In genomic region chr4:99081169-99081568, GRCm38 (mm10) we compare ENCODE assay signal across 16 mouse cellular contexts. TPM values are rescaled to one million over a fixed set of nuclear protein-coding genes. Genes with fewer than 3 reads are reported as not detected.
"Had no signal": no experiment of that assay in that cellular context is flagged by ENCODE, and none has a peak within 500 bp of the region (broad histone marks: within the 10 kb centered on the region; RNA-seq: fewer than 3 reads in every experiment).

No protein-coding gene starts in this region.

- DNase-seq: retina, postnatal 1 day; right cerebral cortex, adult 18-20 months; right cerebral cortex, postnatal 14 days; right cerebral cortex, postnatal 25 days; right cerebral cortex, postnatal 4 days; spleen, adult 18-20 months; thymus, adult 18-20 months; thymus, adult 2 months; thymus, postnatal 14 days; thymus, postnatal 25 days; thymus, postnatal 36 days; thymus, postnatal 4 days had no signal

RNA-seq across cellular contexts. Expression of gene Angptl3, which starts 50.4 kb away (rescaled TPM):
- total RNA-seq: neutrophil, adult 5-6 weeks had no signal
- polyA plus RNA-seq: small intestine, adult 2 months; spleen, adult 2 months; testis, adult 2 months had no signal
